Mouse (Mus musculus) urinary bladder, postnatal 4 days (tissue): ENCODE measurements around the gene Gsdmc3.
"Not testable (repeated sequence)": the region's sequence is repeated elsewhere in the genome, so short reads cannot be mapped to it uniquely, and the experiment has no call there.

ENCODE experiments used
- DNase-seq, 2 experiments: peaks; one replicate each; pipeline ENCODE4 v3.0.0; 2021 to 2022; ENCODE audit warnings: low spot score in 2 of 2

Gene Gsdmc3

DNA sequence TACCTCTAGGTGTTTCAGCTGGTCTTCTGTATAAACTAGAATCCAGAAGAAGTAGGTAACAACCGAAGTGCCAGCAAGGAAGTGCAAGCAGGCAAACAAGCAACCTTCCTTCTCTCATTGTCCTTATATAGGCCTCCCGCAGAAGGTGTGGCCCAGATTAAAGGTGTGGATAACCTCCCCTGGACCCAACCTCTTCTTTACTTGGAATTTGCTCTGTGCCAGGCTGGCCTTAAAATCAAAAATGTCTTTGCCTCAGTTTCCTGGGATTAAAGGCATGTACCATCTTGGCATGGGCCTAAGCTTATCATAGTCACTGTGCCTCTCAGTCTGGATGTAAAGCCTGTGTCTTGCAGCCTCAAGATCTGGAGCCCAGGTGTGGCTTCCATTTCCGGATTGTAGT lies at the start of gene Gsdmc3:
Gsdmc3 (minus strand) TSS at position 101 of the 400 bp plus-strand sequence.
- not testable (repeated sequence) for DNase-seq

- no peak for DNase-seq
Measured at GRCm38 (mm10) chr15:63926201-63926600, 47.8 kb upstream of the Gsdmc3 start.

DNA sequence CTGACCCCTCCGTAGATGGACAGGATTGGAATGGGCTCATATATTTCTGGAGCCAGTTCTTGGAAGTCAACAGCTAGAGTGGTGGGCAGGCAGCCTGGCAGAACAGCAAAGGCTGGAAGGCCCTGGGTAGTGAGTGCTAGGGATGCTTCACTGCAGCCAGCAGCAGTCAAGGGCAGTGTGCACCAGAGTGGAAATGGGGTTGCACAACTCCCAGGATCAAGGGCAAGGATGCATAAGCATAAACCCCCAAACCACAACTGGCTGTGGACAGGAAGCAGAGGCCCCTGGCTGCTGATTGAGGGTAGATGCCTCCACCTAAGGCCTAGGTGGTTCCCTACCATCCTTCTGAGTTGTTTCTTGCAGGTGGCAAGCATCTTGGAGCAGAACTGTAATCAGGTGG lies 46.1 kb upstream of the Gsdmc3 start:
- DNase-seq = no peak

GRCm38 (mm10) chr15:63921618-63922017 lies 43.3 kb upstream of the Gsdmc3 start:
- DNase-seq = not testable (repeated sequence)

DNA sequence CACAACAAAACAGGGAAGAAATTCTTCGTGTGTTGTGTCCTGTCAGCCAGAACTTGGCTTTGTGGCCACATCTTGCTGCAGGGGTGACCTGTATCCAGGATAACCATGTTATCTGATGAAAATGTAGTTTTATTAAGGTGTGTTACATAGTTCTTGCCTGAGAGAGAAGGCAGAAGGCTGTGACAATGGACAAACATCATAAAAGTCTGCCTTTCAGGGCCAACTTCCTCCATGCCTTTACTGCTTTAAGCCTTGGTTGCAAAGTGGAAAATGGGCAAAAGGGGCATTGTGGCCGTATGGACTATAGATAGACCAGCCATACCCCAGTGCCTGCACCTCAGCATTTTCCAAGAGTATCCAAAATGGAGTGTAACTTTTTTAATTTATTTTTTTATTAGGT lies 41.4 kb upstream of the Gsdmc3 start:
- not testable (repeated sequence) for DNase-seq

DNA sequence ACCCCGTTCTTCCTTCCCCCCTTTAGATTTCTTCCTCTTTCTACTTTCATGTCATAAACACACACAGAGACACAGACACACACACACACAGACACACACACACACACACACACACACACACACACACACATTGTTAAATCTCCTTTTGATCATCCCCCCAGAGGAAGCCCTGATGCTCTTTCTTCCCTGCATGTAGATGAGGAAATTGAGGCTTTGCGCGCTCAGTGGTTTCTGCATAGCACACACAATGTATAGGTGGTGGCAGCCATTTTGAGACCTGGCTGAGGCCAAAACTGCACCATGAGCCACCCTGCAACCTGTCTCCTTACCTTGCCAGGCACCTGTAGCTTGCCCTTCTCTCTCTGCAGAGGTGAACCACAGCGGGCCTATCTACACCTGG lies 38.2 kb upstream of the Gsdmc3 start:
- not testable (repeated sequence) for DNase-seq

DNA sequence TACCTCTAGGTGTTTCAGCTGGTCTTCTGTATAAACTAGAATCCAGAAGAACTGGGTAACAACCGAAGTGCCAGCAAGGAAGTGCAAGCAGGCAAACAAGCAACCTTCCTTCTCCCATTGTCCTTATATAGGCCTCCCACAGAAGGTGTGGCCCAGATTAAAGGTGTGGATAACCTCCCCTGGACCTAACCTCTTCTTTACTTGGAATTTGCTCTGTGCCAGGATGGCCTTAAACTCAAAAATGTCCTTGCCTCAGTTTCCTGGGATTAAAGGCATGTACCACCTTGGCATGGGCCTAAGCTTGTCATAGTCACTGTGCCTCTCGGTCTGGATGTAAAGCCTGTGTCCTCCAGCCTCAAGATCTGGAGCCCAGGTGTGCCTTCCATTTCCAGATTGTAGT lies 33.8 kb upstream of the Gsdmc3 start, which contains the start of gene Gsdmc4:
Gsdmc4 (minus strand) TSS at position 101 of the 400 bp plus-strand sequence.
- not testable (repeated sequence) for DNase-seq

DNA sequence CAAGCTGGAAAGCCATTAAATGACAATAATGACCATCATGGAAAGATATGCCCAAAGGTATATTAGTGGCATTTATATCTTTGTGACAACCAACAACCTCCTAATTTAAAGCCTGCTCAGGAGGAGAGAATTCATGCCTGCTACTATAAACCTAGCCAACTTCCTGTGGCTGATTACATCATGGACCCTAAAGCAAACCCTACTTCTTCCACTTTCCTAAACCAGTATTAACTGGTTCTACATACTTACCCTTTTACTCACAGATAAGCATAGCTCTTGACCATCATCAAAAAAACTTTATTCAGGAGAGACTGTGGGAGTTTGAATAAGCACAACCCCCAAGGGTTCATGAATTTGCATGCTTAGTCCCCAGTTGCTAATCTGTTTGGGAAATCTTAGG lies 31.5 kb upstream of the Gsdmc3 start:
- DNase-seq = not testable (repeated sequence)

DNA sequence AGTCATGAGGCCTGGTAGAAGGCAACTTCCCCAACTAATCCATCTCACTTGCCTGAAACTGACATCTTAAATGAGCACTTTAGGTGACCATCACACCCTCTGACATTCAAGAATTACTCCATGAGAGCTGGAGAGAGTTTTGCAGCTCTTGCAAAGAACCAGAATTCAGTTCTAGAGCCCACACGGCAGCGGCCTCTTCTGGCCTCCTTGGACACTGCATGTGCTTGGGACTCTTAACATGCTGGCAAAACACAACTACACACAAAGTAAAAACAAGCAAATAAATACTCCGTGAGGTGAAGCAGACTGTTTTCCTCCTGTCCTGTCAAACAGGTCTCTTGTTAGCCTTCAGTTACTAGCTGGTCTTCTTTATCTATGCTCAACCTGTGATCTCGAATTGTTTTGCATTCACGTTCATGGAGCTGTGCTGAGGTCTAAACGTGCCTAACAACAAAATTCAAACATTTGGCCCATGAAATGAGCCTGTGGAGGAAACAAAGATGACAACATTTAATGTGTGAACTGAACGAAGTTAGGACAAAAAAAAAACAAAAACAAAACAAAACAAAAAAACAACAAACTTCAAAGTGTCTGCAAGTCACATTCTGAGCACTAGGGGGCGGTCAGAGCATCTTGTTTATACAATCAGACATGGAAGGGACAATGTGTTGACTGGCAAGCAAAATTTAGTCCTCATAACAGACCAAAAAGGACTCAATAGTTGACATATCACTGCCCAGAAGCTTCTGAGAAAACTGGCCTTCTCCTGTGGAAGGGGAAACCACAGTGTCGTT lies 17.4 kb upstream of the Gsdmc3 start:
- DNase-seq = not testable (repeated sequence)

- not testable (repeated sequence) for DNase-seq
Measured at GRCm38 (mm10) chr15:63888440-63888839, 10.1 kb upstream of the Gsdmc3 start.

DNA sequence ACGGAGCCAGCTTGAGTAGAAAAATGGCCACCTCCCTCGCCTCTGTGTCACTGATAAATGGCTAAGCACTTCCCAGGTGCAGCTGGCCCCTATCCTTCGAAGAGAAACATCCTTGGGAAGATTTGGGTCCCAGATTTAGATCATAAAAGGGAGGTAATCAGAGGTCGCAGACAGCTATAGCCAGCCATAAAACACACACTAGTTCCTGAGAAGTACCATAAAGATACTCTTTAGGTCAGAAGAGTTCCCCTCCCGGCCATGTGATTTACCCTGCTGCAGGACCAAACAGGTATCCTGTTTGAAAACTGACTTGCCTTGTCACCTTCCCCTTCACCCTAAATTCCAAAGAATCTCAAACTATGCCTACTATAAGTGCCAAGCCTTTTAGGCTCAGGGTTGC lies 9.6 kb upstream of the Gsdmc3 start:
- not testable (repeated sequence) for DNase-seq

DNA sequence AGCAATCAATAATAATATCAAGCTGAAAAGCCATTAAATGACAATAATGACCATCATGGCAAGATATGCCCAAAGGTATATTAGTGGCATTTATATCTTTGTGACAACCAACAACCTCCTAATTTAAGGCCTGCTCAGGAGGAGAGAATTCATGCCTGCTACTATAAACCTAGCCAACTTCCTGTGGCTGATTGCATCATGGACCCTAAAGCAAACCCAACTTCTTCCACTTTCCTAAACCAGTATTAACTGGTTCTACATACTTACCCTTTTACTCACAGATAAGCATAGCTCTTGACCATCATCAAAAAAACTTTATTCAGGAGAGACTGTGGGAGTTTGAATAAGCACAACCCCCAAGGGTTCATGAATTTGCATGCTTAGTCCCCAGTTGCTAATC lies 2.2 kb downstream of the Gsdmc3 start:
- DNase-seq = not testable (repeated sequence)

GRCm38 (mm10) chr15:63861965-63862364 lies 16.4 kb downstream of the Gsdmc3 start:
- DNase-seq = not testable (repeated sequence)
